Mouse (Mus musculus) 3134 (cell line): ENCODE results near the gene Gtf2a1l.

Experiments
- DNase-seq: peaks from one replicate; pipeline ENCODE4 v3.0.0-alpha.2; 2011; ENCODE audit warnings: low spot score; ENCODE audit not compliant: insufficient read length; ENCODE audit errors: extremely low read depth

Gene Gtf2a1l

DNA sequence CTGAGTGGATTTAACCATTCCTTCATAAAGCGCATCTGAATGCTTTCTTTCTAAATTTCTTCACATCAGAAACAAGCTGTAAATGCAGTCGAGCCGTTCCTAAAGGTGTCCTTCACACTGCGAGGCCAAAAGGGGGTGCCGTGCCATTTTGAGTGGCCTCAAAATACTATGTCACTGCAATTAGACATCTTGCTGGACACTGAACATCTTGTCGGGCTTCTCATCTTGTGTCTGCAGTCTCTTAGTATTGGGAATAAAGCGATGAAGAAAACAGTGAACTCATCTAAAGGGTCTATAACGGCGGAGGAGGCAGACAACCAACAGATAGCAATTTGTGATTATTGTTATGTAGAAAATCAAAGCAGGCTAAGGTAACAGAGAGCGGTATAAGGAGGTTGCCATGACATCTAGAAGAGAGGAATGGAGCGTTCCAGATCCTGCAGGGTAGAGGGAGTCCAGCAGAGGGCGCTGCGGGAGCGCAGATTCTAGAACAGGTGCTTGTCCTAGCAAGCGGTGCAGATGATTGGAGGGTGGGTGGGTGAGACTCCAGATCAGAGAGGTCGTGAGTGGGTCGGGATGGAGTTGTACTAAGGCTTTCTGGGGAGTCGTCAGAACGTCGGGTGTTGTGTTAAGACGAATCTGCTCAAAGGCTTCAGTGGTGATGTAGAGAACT is 15.6 kb upstream of the Gtf2a1l start:
- peak; percentile 38 for DNase-seq

GRCm38 (mm10) chr17:88653375-88653769 is 15.1 kb upstream of the Gtf2a1l start:
- no peak for DNase-seq

DNA sequence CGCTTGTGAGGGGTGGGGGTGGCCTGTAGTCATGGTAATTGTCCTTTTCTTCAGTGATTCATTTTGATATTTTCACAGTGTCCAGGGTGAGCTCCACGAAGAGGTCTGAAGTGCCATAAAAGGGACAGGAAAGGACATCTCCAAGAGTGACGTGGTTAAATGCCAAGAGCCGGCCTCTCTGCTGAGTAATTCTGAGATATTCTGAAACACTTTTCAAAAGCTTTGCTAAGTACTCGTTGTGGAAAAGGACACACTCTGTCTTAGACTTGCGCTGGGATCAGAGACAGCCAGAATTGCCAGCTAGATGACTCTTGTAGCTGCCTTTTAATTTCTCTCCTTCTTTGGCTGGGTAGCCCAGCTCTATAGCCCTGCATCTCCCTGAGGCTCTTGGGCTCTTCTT is 9.9 kb upstream of the Gtf2a1l start:
- DNase-seq = no peak

DNA sequence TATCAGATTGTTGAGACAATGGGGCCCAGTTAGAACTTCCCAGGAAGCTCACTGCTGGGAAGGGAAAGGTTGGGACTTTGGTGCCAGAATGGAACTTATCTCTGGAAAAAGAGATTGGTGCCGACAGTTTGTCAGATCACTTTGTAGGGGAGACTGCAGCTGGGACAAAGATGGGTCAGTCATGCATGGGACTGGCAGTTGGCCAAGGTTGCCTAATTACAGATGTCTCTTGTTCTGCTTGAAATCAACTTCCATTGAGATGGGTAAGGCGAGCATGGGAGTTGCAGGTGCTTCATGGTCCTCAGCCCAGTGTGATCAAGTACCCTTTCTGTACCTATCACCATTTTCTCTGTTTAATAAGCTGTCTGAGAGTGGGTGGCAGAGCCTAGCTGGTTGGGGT is 2.4 kb upstream of the Gtf2a1l start:
- no peak for DNase-seq

DNA sequence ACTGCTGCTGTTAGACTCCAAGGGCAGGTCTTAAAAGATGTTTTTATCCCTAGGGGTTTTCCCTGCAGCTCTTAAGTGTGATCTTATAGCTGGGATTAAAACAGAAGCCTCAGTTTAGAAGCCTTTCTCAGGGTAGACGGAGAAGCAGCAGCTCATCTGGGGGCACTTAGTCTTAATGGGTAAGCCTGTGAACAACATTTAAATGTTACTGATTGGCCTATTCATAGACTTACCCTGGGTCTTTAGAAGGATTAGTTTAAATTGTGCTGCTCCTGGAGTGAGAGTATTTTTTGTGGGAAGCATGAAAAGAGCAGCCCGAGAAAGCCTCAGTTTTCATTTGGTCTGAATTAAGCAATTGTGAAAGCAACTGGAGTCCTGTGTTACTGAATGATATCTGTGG is 1.5 kb downstream of the Gtf2a1l start:
- DNase-seq = no peak

- no peak for DNase-seq
These were observed 2.3 kb downstream of the Gtf2a1l start for GRCm38 (mm10) chr17:88670800-88671199.

- DNase-seq = no peak
These were observed 7.2 kb downstream of the Gtf2a1l start for GRCm38 (mm10) chr17:88675310-88676309.

GRCm38 (mm10) chr17:88688226-88688625 is 19.8 kb downstream of the Gtf2a1l start:
- DNase-seq = no peak

- DNase-seq = no peak
These were observed 28.3 kb downstream of the Gtf2a1l start for GRCm38 (mm10) chr17:88696656-88697333.

DNA sequence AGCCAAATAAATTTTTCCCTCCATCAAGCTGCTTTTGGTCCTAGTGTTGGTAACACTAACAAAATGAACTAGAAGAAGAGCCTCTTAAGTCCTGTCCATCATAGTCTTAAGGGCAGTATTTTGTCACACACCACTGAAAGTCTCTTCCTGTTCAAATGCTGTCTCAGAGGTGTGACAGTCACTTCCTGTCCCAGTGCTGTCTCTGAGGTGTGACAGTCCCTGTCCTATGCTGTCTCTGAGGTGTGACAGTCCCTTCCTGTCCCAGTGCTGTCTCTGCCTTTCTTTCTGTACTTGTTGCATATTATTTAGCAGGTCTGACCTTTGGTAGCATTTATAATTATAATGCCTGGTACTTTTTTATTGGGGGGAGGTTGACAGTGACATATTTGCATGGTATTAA is 32.4 kb downstream of the Gtf2a1l start:
- no peak for DNase-seq

GRCm38 (mm10) chr17:88702345-88702744 is 33.9 kb downstream of the Gtf2a1l start:
- no peak for DNase-seq

DNA sequence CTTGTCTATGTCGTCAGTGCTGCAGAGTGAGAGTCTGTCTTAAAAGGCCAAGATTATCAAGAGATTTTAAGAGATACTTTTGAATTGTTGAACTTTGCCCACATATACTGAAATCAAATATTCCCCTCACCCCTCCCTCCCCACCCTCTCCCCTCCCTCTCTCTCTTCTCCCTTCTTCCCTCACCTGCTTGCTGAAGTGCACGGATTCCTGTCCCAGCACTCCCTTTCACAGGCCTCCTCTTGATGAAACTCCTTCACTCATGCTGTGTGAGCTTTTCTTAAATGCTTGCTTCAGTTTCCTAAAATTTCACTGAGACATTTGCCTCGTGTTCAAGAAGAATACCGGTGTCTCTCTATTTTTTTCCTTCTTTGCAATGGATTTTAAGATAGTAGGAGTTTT is 34.7 kb downstream of the Gtf2a1l start:
- no peak for DNase-seq

DNA sequence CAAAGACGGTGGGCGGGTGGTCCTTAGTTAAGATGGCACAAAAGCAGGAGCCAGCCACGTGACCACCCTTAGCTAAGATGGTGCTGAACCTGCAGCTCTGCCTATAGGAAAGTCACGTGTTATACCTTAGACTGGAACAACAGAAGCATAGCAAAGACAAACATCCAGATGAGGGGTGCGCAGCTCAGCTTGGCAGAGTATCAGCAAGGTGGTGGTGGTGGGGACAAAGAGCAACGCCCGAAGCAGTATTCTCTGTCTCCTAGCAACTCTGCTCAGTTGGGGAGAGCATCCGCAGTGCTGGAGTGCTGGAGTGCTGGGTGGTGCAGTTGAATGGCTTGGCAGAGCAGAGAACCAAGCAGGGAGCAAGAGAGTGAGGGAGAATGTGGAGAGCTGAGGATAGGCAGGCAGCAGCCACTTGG is 37.8 kb downstream of the Gtf2a1l start:
- DNase-seq = no peak

GRCm38 (mm10) chr17:88749646-88750045 is 81.2 kb downstream of the Gtf2a1l start:
- no peak for DNase-seq

GRCm38 (mm10) chr17:88752827-88753471 is 84.5 kb downstream of the Gtf2a1l start:
- DNase-seq = no peak

- no peak for DNase-seq
These were observed 85.0 kb downstream of the Gtf2a1l start for GRCm38 (mm10) chr17:88753472-88753857.

DNA sequence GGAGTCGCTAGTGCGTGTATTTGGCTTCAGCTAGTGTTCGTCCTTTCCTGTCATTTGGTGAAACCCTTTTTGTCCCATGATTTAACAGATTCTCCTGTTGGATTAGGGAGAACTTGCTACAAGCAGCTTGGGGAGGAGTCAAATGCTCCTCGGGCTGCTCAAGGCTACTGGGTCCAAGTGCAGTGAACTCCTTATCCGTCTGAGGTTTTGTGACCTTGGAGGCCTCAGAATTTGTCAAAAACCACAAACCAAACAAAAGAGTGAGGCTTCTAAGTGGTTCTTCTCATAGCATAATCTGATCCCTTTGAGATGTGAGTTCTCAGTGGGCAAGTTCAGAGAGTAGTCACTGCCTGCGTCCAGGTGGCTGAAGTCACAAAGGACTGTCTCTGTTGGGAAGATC is 87.3 kb downstream of the Gtf2a1l start:
- no peak for DNase-seq

- DNase-seq = no peak
These were observed 89.6 kb downstream of the Gtf2a1l start for GRCm38 (mm10) chr17:88758003-88758437.

DNA sequence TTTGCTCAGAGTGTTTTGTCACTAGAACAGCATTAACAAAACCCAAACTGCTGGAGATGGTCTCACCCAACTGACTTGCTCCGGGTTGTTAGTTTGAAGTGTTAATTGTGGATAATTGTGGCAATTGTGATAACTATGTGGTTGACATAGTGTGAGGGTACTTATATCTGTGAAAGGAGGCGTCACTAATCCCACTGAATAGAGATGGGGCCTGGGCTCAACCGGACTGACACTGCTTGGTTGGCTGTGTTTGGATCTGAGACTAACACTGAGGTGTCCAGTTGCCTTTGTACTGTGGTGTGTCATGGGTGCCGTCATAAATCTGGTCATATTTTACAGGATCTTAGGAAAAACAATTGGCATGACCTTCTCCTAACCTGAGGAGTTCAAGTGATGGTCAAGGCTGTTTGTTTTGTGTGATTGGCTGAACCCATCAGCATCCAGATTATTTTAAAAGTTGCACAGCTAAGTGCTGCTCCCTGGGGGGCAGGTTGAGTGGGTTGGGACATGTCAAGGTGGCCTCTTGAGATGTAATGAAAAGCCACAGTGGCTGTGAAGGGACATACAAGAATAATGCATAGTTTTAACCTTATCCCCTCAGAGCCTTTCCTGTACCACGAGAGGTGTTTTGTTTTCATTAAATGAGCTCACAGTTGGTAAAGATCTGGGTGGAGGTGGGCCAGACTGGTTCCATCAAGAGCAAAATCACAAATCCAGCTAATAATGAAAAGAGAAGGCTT is 95.1 kb downstream of the Gtf2a1l start:
- no peak for DNase-seq

- no peak for DNase-seq
These were observed 95.7 kb downstream of the Gtf2a1l start for GRCm38 (mm10) chr17:88764136-88764485.
